Mouse (Mus musculus) embryonic facial prominence, embryonic 14.5 days (tissue): ENCODE measurements around the gene Lrrc63. TPM values are rescaled to one million over a fixed set of nuclear protein-coding genes. Genes with fewer than 3 reads are reported as not detected.
A peak's percentile ranks its signal among the peaks of the same experiment; 100 is the strongest.

ENCODE experiments used
- ATAC-seq: fragments of 200-750 bp; cut with Nextera tagmentation; 2 replicates; pipeline ENCODE4 v1.8.0; 2017; ENCODE audit warnings: low read depth, moderate number of reproducible peaks, moderate TSS enrichment
- DNase-seq: peaks from one replicate; pipeline ENCODE4 v3.0.0-alpha.2; 2015; ENCODE audit warnings: low spot score
- H3K27ac ChIP-seq: fragments of 300-500 bp; sonication (generic); replicated peaks from 2 replicates; pipeline ENCODE4 v1.5.1; 2014; ENCODE audit warnings: low read depth, mild to moderate bottlenecking, low read length, moderate library complexity
- H3K27me3 ChIP-seq: fragments of 300-500 bp; sonication (generic); replicated peaks from 2 replicates; pipeline ENCODE4 v1.6.1; 2014; ENCODE audit warnings: low read length; ENCODE audit not compliant: control insufficient read depth, insufficient read depth
- H3K36me3 ChIP-seq: fragments of 300-500 bp; sonication (generic); 2 replicates; pipeline ENCODE4 v1.6.1; 2014; ENCODE audit warnings: low read length, mixed read lengths; ENCODE audit not compliant: control insufficient read depth, insufficient read depth
- H3K4me1 ChIP-seq: fragments of 300-500 bp; sonication (generic); 2 replicates; pipeline ENCODE4 v1.6.1; 2014; ENCODE audit warnings: antibody characterized with exemption, low read length; ENCODE audit not compliant: control insufficient read depth, insufficient read depth
- H3K4me2 ChIP-seq: fragments of 300-500 bp; sonication (generic); 2 replicates; pipeline ENCODE4 v1.6.1; 2014; ENCODE audit warnings: low read depth, mild to moderate bottlenecking, low read length, moderate library complexity, mixed read lengths
- H3K4me3 ChIP-seq: fragments of 300-500 bp; sonication (generic); 2 replicates; pipeline ENCODE4 v1.5.1; 2014; ENCODE audit warnings: low read depth, mild to moderate bottlenecking, low read length
- H3K9ac ChIP-seq: fragments of 300-500 bp; sonication (generic); 2 replicates; pipeline ENCODE4 v1.6.1; 2014; ENCODE audit warnings: low read depth, mild to moderate bottlenecking, low read length, moderate library complexity, mixed read lengths
- H3K9me3 ChIP-seq: fragments of 300-500 bp; sonication (generic); 2 replicates; pipeline ENCODE4 v1.6.1; 2016; ENCODE audit warnings: low read length; ENCODE audit not compliant: control insufficient read depth
- WGBS: fragments of 180-500 bp; shearing (Covaris S2); extraction: QIAGEN DNeasy Blood & Tissue Kit; methylation state at CpG from one replicate; pipeline ENCODE4 v1.1.7; 2014; 5-methylcytosine and 5-hydroxymethylcytosine counted together
- polyA plus RNA-seq: library from polyadenylated mRNA; unstranded; fragments of >200 nt; fragmentation: Nextera tagmentation; extraction: Ambion mirVana; gene quantifications from 2 replicates; pipeline ENCODE4 v1.2.1, GENCODE M21; 2014

Lrrc63 gene
- polyA plus RNA-seq = not detected in 2 replicates

- H3K9ac ChIP-seq = peak within 1 kb of the TSS; percentile 66
- H3K27me3 ChIP-seq = no peaks in the 10 kb centered on the region
- no peaks in the 10 kb centered on the region for H3K9me3 ChIP-seq
- H3K4me2 ChIP-seq = peak within 1 kb of the TSS; percentile 89
- 0 out of 2 replicates have a peak within 1 kb of the TSS, but pooled peaks have one; percentile 11 for H3K27ac ChIP-seq
- ATAC-seq (peak; percentile 91), DNase-seq (peak; percentile 87)
- peaks cover 6% of the 10 kb centered on the region; the same call in 1 of the 2 replicates for H3K4me1 ChIP-seq
- WGBS = under 1% methylated on average over 29 of the region's 42 CpGs
- H3K36me3 ChIP-seq = no peaks in the 10 kb centered on the region
- H3K4me3 ChIP-seq = peak within 1 kb of the TSS; percentile 60
Observed at GRCm38 (mm10) chr14:75130501-75131318, at the start of gene Lrrc63, which contains the start of gene Lcp1. Gene Lrrc63, minus strand, starts transcription at chr14:75130881. Gene Lcp1, plus strand, starts transcription at chr14:75131101.

GRCm38 (mm10) chr14:75179255-75179963 lies 48.7 kb upstream of the Lrrc63 start:
- Histone ChIP-seq H3K4me1 (no peaks in the 10 kb centered on the region), H3K4me3 (no peak overlapping the region), H3K27me3 (no peaks in the 10 kb centered on the region), H3K9ac (no peak overlapping the region), H3K9me3 (no peaks in the 10 kb centered on the region), H3K27ac (peak overlapping the region; percentile 48), H3K4me2 (peak overlapping the region; percentile 7; the same call in 1 of the 2 replicates), H3K36me3 (no peaks in the 10 kb centered on the region)
- ATAC-seq (no peak), DNase-seq (no peak)
- 83% methylated on average over 20 of the region's 20 CpGs for WGBS

- 54% methylated on average over 10 of the region's 10 CpGs for WGBS
- ATAC-seq (no peak), DNase-seq (no peak)
- Histone ChIP-seq H3K36me3 (no peaks in the 10 kb centered on the region), H3K4me3 (no peak overlapping the region), H3K27me3 (no peaks in the 10 kb centered on the region), H3K27ac (no peak overlapping the region), H3K4me1 (no peaks in the 10 kb centered on the region), H3K4me2 (peak overlapping the region; percentile 7; the same call in 1 of the 2 replicates), H3K9ac (no peak overlapping the region), H3K9me3 (no peaks in the 10 kb centered on the region)
Observed at GRCm38 (mm10) chr14:75178801-75179211, 48.1 kb upstream of the Lrrc63 start.

- Histone ChIP-seq H3K36me3 (no peaks in the 10 kb centered on the region), H3K4me3 (no peak overlapping the region), H3K9me3 (no peaks in the 10 kb centered on the region), H3K27ac (no peak overlapping the region), H3K4me2 (peak overlapping the region; percentile 7; the same call in 1 of the 2 replicates), H3K27me3 (no peaks in the 10 kb centered on the region), H3K4me1 (no peaks in the 10 kb centered on the region), H3K9ac (no peak overlapping the region)
- 74% methylated on average over 14 of the region's 14 CpGs for WGBS
- ATAC-seq = no peak
- DNase-seq = no peak
Observed at GRCm38 (mm10) chr14:75178384-75178793, 47.7 kb upstream of the Lrrc63 start.

GRCm38 (mm10) chr14:75177400-75177799 lies 46.7 kb upstream of the Lrrc63 start:
- Histone ChIP-seq H3K9ac (no peak overlapping the region), H3K27me3 (no peaks in the 10 kb centered on the region), H3K9me3 (no peaks in the 10 kb centered on the region), H3K4me1 (no peaks in the 10 kb centered on the region), H3K27ac (no peak overlapping the region), H3K4me3 (no peak overlapping the region), H3K4me2 (no peak overlapping the region), H3K36me3 (no peaks in the 10 kb centered on the region)
- no peak for ATAC-seq
- no peak for DNase-seq
- WGBS = 52% methylated on average over 3 of the region's 3 CpGs

GRCm38 (mm10) chr14:75176425-75177045 lies 45.9 kb upstream of the Lrrc63 start:
- no peaks in the 10 kb centered on the region for H3K36me3 ChIP-seq
- H3K9ac ChIP-seq = no peak overlapping the region
- no peaks in the 10 kb centered on the region for H3K9me3 ChIP-seq
- no peak overlapping the region for H3K4me3 ChIP-seq
- H3K4me2 ChIP-seq = no peak overlapping the region
- H3K27ac ChIP-seq = no peak overlapping the region
- 48% methylated on average over 4 of the region's 4 CpGs for WGBS
- no peak for DNase-seq
- no peak for ATAC-seq
- H3K4me1 ChIP-seq = no peaks in the 10 kb centered on the region
- no peaks in the 10 kb centered on the region for H3K27me3 ChIP-seq

GRCm38 (mm10) chr14:75175781-75176180 lies 45.1 kb upstream of the Lrrc63 start:
- no peaks in the 10 kb centered on the region for H3K9me3 ChIP-seq
- WGBS = 77% methylated on average over 7 of the region's 7 CpGs
- H3K36me3 ChIP-seq = no peaks in the 10 kb centered on the region
- no peaks in the 10 kb centered on the region for H3K27me3 ChIP-seq
- no peak overlapping the region for H3K9ac ChIP-seq
- H3K27ac ChIP-seq = no peak overlapping the region
- H3K4me2 ChIP-seq = no peak overlapping the region
- no peak overlapping the region for H3K4me3 ChIP-seq
- no peak for ATAC-seq
- H3K4me1 ChIP-seq = no peaks in the 10 kb centered on the region
- no peak for DNase-seq

- Histone ChIP-seq H3K9ac (no peak overlapping the region), H3K4me2 (no peak overlapping the region), H3K27ac (no peak overlapping the region), H3K4me3 (no peak overlapping the region), H3K4me1 (no peaks in the 10 kb centered on the region), H3K36me3 (no peaks in the 10 kb centered on the region), H3K9me3 (no peaks in the 10 kb centered on the region), H3K27me3 (no peaks in the 10 kb centered on the region)
- 82% methylated on average over 9 of the region's 9 CpGs for WGBS
- ATAC-seq (no peak), DNase-seq (no peak)
Observed at GRCm38 (mm10) chr14:75174731-75175555, 44.3 kb upstream of the Lrrc63 start.
